Mouse (Mus musculus): ENCODE measurements around the gene Upb1. TPM values are rescaled to one million over a fixed set of nuclear protein-coding genes. Genes with fewer than 3 reads are reported as not detected.
"Not testable (repeated sequence)": the region's sequence is repeated elsewhere in the genome, so short reads cannot be mapped to it uniquely, and the experiment has no call there.

Gene Upb1
- polyA plus RNA-seq, 1 experiment from 2014 or later, result 0.99 TPM

DNA sequence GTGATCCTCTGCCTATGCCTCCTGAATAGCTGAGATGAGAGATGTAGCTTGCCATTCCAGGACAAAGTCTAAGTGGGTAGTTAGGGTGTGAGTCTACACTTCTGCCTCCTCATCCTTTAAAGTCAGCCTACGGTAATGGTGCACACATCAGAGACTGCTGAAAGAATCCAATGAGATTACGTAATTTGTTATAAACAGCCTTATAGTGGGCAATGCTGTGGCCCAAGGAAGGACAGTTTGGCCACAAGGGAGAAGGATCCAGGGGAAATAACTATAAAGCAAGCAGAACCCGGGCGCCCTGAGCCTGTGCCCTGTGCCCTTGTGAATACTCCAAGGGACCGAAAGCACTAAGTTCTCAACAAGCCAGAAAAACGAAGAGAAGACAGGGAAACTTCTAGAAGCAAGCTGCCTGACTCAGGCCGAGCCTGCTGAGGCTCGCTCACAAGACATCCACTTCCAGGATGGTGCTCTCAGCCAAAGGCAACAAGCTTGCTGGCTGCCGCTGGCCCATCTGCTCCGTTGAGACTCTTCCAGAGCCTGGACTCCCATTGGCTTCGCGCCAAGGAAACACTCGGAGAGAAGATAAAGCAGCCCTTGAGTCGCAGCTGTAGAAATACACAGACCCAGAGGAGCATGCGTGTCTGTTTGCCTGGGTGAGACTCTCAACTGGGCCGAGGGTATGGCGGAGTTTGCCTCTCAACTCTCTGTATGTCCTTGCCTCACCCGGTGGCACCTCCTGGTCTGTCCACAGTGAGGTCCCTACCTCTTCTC, 55.3 kb downstream of the Upb1 start:
- not testable (repeated sequence) for H3K27me3 ChIP-seq (replicated peaks; ENCODE audit: control insufficient read depth, insufficient read depth, low read length); H3K4me2 ChIP-seq (ENCODE audit: low read depth, low read length); H3K9ac ChIP-seq (ENCODE audit: low read depth, low read length); H3K27ac ChIP-seq (replicated peaks; ENCODE audit: low read depth, low read length); H3K9me3 ChIP-seq (ENCODE audit: control insufficient read depth, low read length); H3K4me1 ChIP-seq (ENCODE audit: control insufficient read depth, insufficient read depth, low read length); DNase-seq (ENCODE audit: low spot score); H3K36me3 ChIP-seq (ENCODE audit: control insufficient read depth, insufficient read depth, low read length); H3K4me3 ChIP-seq (ENCODE audit: low read depth, low read length)
- WGBS, result 73% methylated on average over 10 of the region's 18 CpGs
- peak; percentile 55 for ATAC-seq (ENCODE audit: low read depth)

DNA sequence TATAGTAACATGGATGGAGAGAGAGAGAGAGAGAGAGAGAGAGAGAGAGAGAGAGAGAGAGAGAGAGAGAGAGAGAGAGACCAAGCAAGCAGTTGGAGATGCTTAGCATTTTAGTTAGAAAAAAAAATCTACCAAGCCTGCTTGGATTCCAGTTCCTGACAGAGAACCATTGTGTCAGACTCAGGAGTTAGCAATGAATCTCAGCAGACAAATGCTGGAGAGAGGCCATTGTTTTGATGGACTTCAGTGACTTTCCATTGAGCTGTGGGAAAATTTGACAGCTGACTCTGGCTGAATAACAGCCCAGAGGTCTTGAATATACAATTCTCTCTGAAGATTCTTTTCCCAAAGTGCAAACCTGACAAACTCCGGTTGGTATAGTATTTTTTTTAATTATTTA, 56.9 kb downstream of the Upb1 start:
- no peaks in the 10 kb centered on the region for H3K27me3 ChIP-seq (replicated peaks; ENCODE audit: control insufficient read depth, insufficient read depth, low read length)
- no peak overlapping the region for H3K9ac ChIP-seq (ENCODE audit: low read depth, low read length)
- H3K36me3 ChIP-seq (ENCODE audit: control insufficient read depth, insufficient read depth, low read length), result no peaks in the 10 kb centered on the region
- no peaks in the 10 kb centered on the region for H3K4me1 ChIP-seq (ENCODE audit: control insufficient read depth, insufficient read depth, low read length)
- H3K27ac ChIP-seq (replicated peaks; ENCODE audit: low read depth, low read length), result no peak overlapping the region
- no peak overlapping the region for H3K4me2 ChIP-seq (ENCODE audit: low read depth, low read length)
- WGBS, result 61% methylated on average over 1 of the region's 1 CpGs
- no peak overlapping the region for H3K4me3 ChIP-seq (ENCODE audit: low read depth, low read length)
- H3K9me3 ChIP-seq (ENCODE audit: control insufficient read depth, low read length), result 0 out of 2 replicates have a peak, but pooled peaks cover 6% of the 10 kb centered on the region
- no peak for ATAC-seq (ENCODE audit: low read depth)
- DNase-seq (ENCODE audit: low spot score), result peak; percentile 53

DNA sequence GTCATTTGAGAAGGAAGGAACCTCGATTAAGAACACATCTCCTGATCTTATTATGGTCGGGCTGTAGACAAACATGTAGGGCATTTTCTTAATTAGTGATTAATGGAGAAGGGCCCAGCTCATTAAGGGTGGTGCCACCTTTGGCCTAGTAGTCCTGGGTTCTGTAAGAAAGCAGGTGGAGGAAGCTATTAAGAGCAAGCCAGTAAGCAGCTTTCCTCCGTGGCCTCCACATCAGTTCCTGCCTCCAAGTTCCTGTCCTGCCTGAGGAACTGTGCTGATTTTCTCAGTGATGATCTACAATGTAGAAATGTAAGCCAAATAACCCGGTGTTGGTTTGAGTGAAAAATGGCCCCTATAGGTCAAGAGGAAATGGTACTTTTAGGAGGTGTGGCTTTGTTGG, 57.4 kb downstream of the Upb1 start:
- Histone ChIP-seq H3K27me3 (replicated peaks; ENCODE audit: control insufficient read depth, insufficient read depth, low read length) (no peaks in the 10 kb centered on the region), H3K9ac (ENCODE audit: low read depth, low read length) (no peak overlapping the region), H3K27ac (replicated peaks; ENCODE audit: low read depth, low read length) (no peak overlapping the region), H3K9me3 (ENCODE audit: control insufficient read depth, low read length) (0 out of 2 replicates have a peak, but pooled peaks cover 6% of the 10 kb centered on the region), H3K4me3 (ENCODE audit: low read depth, low read length) (no peak overlapping the region), H3K4me1 (ENCODE audit: control insufficient read depth, insufficient read depth, low read length) (no peaks in the 10 kb centered on the region), H3K36me3 (ENCODE audit: control insufficient read depth, insufficient read depth, low read length) (no peaks in the 10 kb centered on the region), H3K4me2 (ENCODE audit: low read depth, low read length) (no peak overlapping the region)
- ATAC-seq (ENCODE audit: low read depth) (no peak), DNase-seq (ENCODE audit: low spot score) (no peak)
- 74% methylated on average over 4 of the region's 4 CpGs for WGBS

DNA sequence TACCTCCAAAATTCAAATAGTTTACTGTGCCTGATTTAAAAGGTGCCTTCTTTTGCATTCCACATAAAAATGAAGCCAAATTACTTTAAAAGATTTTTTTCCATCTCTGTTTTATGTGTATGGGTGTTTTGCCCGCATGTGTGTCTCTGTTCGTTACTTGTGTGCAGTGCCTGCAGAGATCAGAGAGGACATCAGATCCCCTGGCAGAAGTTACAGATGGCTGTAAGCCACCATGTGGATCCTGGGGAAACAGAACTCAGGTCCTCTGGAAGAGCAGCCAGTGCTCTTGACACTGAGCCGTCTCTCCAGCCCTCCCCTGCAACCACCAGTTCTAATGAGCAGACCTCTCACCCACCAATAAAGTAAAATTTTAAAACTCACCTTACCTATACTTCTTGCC, 61.8 kb downstream of the Upb1 start:
- no peak for DNase-seq (ENCODE audit: low spot score)
- ATAC-seq (ENCODE audit: low read depth), result no peak

DNA sequence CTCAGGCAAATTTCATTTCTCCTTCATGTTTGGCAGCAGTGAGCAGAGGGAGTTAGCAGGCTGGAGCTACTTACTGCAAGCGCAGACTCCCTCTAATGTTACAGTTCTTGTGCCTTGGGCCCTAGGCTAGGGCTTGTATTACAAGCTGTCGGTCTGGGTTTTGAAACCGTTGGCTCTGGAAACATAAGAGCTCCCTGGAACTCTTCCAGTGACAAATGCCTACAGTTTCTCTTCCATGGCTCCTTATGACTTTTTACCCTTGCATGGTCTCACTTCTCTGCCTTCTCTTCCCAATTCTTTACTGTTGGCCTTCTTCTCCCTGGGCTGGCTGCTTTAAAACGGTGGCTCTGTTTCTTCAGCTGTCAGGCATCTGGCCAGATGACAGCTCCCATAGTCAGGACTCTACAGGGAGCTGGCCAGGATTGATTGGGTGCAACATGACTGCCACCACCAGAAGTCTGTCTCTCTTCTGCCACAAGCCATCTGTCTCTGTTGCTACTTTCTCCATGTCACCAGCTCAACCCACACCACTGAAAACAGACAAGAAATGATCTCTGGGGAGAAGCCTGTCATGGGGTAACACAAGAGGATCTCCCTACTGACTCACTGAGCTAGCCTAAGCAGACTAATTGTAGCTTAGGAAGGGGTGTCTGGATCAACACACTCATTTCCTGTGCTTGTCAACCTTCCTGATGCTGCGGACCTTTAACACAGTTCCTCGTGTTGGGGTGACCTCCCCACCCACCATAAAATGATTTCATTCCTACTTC, 65.1 kb downstream of the Upb1 start:
- H3K27ac ChIP-seq (replicated peaks; ENCODE audit: low read depth, low read length), result peak overlapping the region; percentile 61

More for the DNA sequence above, 61.8 kb downstream of the Upb1 start:
- Histone ChIP-seq H3K4me1 (ENCODE audit: control insufficient read depth, insufficient read depth, low read length) (peaks cover 12% of the 10 kb centered on the region; the same call in 1 of the 2 replicates), H3K9me3 (ENCODE audit: control insufficient read depth, low read length) (0 out of 2 replicates have a peak, but pooled peaks cover 6% of the 10 kb centered on the region), H3K27ac (replicated peaks; ENCODE audit: low read depth, low read length) (no peak overlapping the region), H3K4me2 (ENCODE audit: low read depth, low read length) (no peak overlapping the region), H3K4me3 (ENCODE audit: low read depth, low read length) (no peak overlapping the region), H3K9ac (ENCODE audit: low read depth, low read length) (no peak overlapping the region), H3K36me3 (ENCODE audit: control insufficient read depth, insufficient read depth, low read length) (no peaks in the 10 kb centered on the region), H3K27me3 (replicated peaks; ENCODE audit: control insufficient read depth, insufficient read depth, low read length) (no peaks in the 10 kb centered on the region)
- 86% methylated on average over 3 of the region's 3 CpGs for WGBS

DNA sequence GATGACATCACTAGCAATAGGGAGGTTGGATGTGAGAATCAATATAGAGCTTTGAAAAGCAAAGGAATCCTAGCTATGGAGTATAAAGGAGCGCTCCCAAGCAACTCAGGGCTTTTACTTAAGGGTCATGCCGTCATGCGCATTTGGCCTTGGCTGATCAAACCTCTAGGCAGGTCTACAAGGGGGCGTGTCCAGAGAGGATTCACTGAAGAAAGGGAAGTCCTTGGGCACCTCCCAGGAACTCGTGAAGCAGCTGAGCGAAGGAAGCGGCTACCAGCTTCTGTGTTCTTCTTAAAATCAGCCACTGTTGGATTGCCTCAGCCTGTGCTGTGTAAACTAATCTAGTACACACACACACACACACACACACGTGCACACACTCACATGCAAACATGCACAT, 72.5 kb downstream of the Upb1 start:
- no peaks in the 10 kb centered on the region for H3K4me1 ChIP-seq (ENCODE audit: control insufficient read depth, insufficient read depth, low read length)
- 79% methylated on average over 8 of the region's 8 CpGs for WGBS
- DNase-seq (ENCODE audit: low spot score) (no peak), ATAC-seq (ENCODE audit: low read depth) (no peak)
- H3K27me3 ChIP-seq (replicated peaks; ENCODE audit: control insufficient read depth, insufficient read depth, low read length), result no peaks in the 10 kb centered on the region
- no peak overlapping the region for H3K4me2 ChIP-seq (ENCODE audit: low read depth, low read length)
- no peak overlapping the region for H3K27ac ChIP-seq (replicated peaks; ENCODE audit: low read depth, low read length)
- no peaks in the 10 kb centered on the region for H3K9me3 ChIP-seq (ENCODE audit: control insufficient read depth, low read length)
- no peak overlapping the region for H3K9ac ChIP-seq (ENCODE audit: low read depth, low read length)
- H3K4me3 ChIP-seq (ENCODE audit: low read depth, low read length), result no peak overlapping the region
- H3K36me3 ChIP-seq (ENCODE audit: control insufficient read depth, insufficient read depth, low read length), result no peaks in the 10 kb centered on the region

More for the DNA sequence above, 65.1 kb downstream of the Upb1 start:
- Histone ChIP-seq H3K9ac (ENCODE audit: low read depth, low read length) (no peak overlapping the region), H3K4me1 (ENCODE audit: control insufficient read depth, insufficient read depth, low read length) (peaks cover 12% of the 10 kb centered on the region; the same call in 1 of the 2 replicates), H3K4me2 (ENCODE audit: low read depth, low read length) (peak overlapping the region; percentile 13; the same call in 1 of the 2 replicates), H3K27me3 (replicated peaks; ENCODE audit: control insufficient read depth, insufficient read depth, low read length) (no peaks in the 10 kb centered on the region), H3K9me3 (ENCODE audit: control insufficient read depth, low read length) (no peaks in the 10 kb centered on the region), H3K4me3 (ENCODE audit: low read depth, low read length) (no peak overlapping the region), H3K36me3 (ENCODE audit: control insufficient read depth, insufficient read depth, low read length) (no peaks in the 10 kb centered on the region)
- 31% methylated on average over 6 of the region's 6 CpGs for WGBS
- ATAC-seq (ENCODE audit: low read depth), result peak; percentile 95
- peak; percentile 95 for DNase-seq (ENCODE audit: low spot score)

DNA sequence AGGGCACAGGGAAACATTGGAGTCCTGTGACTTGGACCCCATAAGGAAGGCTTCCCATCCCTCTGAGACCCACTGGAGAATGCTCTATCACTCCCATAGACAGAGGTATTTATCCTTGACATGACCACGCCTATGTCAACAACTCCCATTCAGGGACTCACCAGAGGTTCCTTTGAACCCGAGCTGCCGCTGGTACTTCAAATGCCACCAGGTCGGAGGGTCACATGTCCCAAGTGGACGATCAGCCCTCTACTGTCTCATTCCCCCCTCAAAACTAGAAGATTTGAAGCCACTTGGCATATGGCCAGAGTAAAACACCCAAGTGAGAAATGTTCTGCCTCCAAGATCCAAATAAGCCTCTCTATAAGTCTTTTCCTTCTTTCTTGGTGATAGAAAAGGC, 73.7 kb downstream of the Upb1 start:
- Histone ChIP-seq H3K4me2 (ENCODE audit: low read depth, low read length) (no peak overlapping the region), H3K27me3 (replicated peaks; ENCODE audit: control insufficient read depth, insufficient read depth, low read length) (no peaks in the 10 kb centered on the region), H3K36me3 (ENCODE audit: control insufficient read depth, insufficient read depth, low read length) (no peaks in the 10 kb centered on the region), H3K27ac (replicated peaks; ENCODE audit: low read depth, low read length) (no peak overlapping the region), H3K9ac (ENCODE audit: low read depth, low read length) (no peak overlapping the region), H3K9me3 (ENCODE audit: control insufficient read depth, low read length) (no peaks in the 10 kb centered on the region), H3K4me3 (ENCODE audit: low read depth, low read length) (no peak overlapping the region), H3K4me1 (ENCODE audit: control insufficient read depth, insufficient read depth, low read length) (no peaks in the 10 kb centered on the region)
- WGBS, result 37% methylated on average over 5 of the region's 5 CpGs
- ATAC-seq (ENCODE audit: low read depth) (no peak), DNase-seq (ENCODE audit: low spot score) (no peak)

DNA sequence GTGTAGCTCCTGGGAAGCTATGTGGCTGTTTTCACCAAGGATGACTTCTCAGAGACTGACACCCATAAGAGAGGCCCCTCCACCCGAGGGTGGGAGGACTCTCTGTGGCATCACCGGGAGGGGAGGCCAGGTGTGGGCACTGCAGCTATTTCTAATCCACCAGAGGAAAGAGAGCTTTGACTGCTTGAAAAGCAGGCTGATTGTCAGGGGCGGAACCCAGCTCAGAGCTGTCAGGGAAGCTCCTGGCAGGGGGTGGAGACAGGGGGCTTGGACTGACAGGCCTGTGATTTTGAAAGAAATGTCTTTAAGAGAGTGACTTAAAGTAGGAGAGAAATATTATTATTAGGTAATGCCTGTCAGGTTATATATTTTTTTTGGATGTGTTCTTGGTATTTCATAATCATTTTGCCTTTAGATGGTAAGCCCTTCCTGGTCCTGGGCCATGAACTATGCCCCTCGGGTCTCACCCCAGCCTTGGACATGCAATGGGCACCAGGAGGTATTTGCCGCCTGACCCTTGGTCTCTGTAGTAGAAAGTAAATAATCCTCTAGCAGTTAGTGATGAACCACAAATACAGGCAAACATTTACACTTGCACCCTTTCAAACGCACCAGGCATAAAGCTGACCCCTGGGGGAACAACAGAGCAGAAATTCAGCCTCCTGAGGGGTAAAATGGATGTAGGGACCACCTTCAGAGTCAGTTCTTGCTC, 74.4 kb downstream of the Upb1 start:
- not testable (repeated sequence) for DNase-seq (ENCODE audit: low spot score); H3K4me1 ChIP-seq (ENCODE audit: control insufficient read depth, insufficient read depth, low read length); H3K9ac ChIP-seq (ENCODE audit: low read depth, low read length); H3K4me3 ChIP-seq (ENCODE audit: low read depth, low read length); H3K27ac ChIP-seq (replicated peaks; ENCODE audit: low read depth, low read length); H3K27me3 ChIP-seq (replicated peaks; ENCODE audit: control insufficient read depth, insufficient read depth, low read length); H3K4me2 ChIP-seq (ENCODE audit: low read depth, low read length); H3K9me3 ChIP-seq (ENCODE audit: control insufficient read depth, low read length); H3K36me3 ChIP-seq (ENCODE audit: control insufficient read depth, insufficient read depth, low read length)
- 0 out of 2 replicates have a peak, but pooled peaks have one; percentile 22 for ATAC-seq (ENCODE audit: low read depth)
- 24% methylated on average over 4 of the region's 6 CpGs for WGBS
